Mouse (Mus musculus): ENCODE results near the gene Ankzf1. TPM values are rescaled to one million over a fixed set of nuclear protein-coding genes. Genes with fewer than 3 reads are reported as not detected.

Gene Ankzf1
- polyA plus RNA-seq, 1 experiment, result 47.4 TPM

DNA sequence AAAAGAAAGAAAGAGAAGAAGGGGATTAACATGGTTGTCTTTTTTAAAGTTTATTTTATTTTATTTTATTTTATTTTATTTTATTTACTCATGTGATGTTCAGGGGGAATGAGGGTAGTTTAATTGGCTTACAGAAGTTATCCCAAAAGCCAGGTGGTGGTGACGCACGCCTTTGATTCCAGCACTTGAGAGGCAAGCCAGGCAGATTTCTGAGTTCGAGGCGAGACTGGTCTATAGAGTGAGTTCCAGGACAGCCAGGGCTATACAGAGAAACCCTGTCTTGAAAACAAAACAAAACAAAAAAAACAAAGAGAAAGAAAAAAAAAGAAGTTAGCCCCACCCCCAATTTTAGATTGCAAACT is 31.7 kb upstream of the Ankzf1 start:
- no peak for TF ChIP-seq CTCF (IDR thresholded peaks at IDR 0.05; ENCODE audit: extremely low read depth, insufficient read depth, low read length)
- no peak for TF ChIP-seq POLR2A (IDR thresholded peaks at IDR 0.05; ENCODE audit: extremely low read depth, insufficient read depth, low read length)
- Histone ChIP-seq H3K27ac (ENCODE audit: insufficient read depth, low read length) (no peak overlapping the region), H3K4me1 (ENCODE audit: control insufficient read depth, insufficient read depth, low read length) (no peaks in the 10 kb centered on the region), H3K4me3 (ENCODE audit: insufficient read depth, low read length) (no peak overlapping the region)

DNA sequence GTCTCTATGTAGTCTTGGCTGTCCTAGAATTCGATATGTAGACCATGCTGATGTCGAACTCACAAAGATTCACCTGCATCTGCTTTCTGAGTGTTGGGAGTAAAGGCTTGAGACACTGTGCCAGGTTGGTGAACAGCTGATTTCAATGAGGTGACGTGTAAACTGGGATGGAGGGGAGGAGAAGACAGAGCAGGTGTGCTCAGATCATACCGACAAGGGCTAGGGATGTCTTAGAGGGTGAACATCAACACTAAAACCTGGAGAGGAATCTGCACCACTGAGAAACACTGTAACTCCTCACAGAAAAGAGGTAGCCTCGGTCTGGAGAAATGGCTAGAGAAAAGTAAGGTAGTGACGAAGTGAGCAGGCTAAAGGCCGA is 23.9 kb upstream of the Ankzf1 start:
- TF ChIP-seq CTCF (IDR thresholded peaks at IDR 0.05; ENCODE audit: extremely low read depth, insufficient read depth, low read length), result no peak
- no peak for TF ChIP-seq POLR2A (IDR thresholded peaks at IDR 0.05; ENCODE audit: extremely low read depth, insufficient read depth, low read length)
- H3K4me1 ChIP-seq (ENCODE audit: control insufficient read depth, insufficient read depth, low read length), result peaks cover 5% of the 10 kb centered on the region
- no peak overlapping the region for H3K27ac ChIP-seq (ENCODE audit: insufficient read depth, low read length)
- peak overlapping the region; percentile 46 for H3K4me3 ChIP-seq (ENCODE audit: insufficient read depth, low read length)

DNA sequence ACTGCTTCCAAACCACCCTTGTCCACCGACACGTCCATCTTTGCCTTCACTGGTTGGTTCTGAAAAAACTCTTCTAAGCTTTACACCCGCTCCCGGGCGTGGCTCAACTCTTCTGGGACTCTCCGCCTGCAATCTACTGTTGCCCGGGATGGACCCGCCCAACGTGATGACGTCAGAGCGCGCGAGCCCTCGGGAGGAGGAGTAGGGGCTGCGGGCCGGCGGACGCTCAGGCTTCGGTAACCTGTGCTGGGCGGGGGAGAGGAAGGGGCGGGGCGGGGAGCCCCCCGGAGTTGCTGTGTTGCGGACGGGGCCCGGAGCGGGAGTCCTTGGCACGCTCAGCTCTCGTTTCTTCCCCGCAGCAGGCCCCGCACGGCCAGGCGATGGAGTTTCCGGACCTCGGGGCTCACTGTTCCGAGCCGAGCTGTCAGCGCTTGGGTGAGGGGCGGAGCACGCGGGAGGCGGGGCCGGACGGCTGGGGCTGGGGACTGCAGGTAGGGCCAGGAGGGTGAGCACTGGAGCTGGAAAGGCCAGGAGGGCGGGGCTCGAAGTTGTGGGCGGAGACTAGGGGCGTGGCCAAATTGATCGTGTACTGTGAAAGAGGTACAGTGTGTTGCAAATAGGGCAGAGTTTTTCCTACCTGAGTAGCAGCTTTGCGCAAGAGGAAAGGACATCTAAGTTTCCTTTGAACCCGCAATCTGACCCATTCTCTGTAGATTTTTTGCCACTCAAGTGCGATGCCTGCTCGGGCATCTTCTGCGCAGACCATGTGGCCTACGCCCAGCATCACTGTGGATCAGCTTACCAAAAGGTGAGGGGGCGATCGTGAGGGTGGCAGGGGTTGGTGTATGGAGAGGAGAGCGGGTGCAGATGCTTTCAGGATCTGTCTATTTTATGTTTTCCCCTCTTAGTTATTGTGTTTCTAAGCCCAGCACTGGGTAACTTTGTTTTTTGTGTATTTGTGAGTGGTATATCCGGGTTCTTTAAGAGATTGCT is 23.2 kb upstream of the Ankzf1 start, which contains the start of gene Zfand2b:
Gene Zfand2b, plus strand, starts transcription at position 175 of the 993 bp plus-strand sequence.
- peaks cover 5% of the 10 kb centered on the region for H3K4me1 ChIP-seq (ENCODE audit: control insufficient read depth, insufficient read depth, low read length)
- TF ChIP-seq CTCF (IDR thresholded peaks at IDR 0.05; ENCODE audit: extremely low read depth, insufficient read depth, low read length) (no peak), POLR2A (IDR thresholded peaks at IDR 0.05; ENCODE audit: extremely low read depth, insufficient read depth, low read length) (peak; percentile 76)
- no peak within 1 kb of the TSS for H3K27ac ChIP-seq (ENCODE audit: insufficient read depth, low read length)
- H3K4me3 ChIP-seq (ENCODE audit: insufficient read depth, low read length), result peak within 1 kb of the TSS; percentile 46

DNA sequence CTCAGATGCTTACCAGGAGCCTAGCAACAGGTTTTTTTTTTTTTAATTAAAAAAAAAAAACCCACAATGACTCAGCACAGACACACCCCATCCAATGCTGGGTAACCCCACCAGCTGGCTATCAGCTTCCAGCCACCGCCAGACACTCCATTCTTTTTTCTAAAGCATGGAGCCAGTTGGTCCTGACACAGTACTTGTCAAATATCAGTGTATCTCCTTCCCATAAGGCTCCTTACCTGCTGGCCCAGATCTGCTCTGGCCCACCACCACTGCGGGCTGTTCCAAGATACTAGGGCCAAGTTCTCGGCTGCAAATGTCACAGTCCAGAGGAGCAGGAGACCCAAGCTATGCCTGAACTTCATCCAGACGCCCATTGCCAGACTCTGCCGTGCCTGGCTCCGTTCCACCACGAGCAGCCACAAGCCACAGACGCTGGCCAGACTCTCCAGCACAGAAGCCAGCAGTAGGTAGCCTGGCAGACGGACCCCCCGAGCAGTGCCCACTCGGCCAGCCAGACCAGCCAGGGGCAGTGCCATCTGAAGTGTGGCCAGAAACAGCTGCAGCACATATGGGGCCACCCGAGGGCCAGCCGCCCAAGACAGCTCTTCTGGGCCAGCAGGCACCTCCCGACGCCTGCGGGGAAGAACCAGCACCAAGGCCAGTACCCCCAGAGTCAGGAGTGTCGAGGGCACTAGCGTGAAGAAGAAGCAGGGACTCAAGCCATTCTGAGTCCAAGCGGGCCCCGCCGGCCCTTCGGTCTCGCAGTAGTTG is 12.4 kb upstream of the Ankzf1 start:
- TF ChIP-seq CTCF (IDR thresholded peaks at IDR 0.05; ENCODE audit: extremely low read depth, insufficient read depth, low read length) (no peak), POLR2A (IDR thresholded peaks at IDR 0.05; ENCODE audit: extremely low read depth, insufficient read depth, low read length) (no peak)
- Histone ChIP-seq H3K27ac (ENCODE audit: insufficient read depth, low read length) (0 out of 2 replicates have a peak overlapping the region, but pooled peaks have one; percentile 8), H3K4me3 (ENCODE audit: insufficient read depth, low read length) (peak overlapping the region; percentile 73), H3K4me1 (ENCODE audit: control insufficient read depth, insufficient read depth, low read length) (no peaks in the 10 kb centered on the region)

DNA sequence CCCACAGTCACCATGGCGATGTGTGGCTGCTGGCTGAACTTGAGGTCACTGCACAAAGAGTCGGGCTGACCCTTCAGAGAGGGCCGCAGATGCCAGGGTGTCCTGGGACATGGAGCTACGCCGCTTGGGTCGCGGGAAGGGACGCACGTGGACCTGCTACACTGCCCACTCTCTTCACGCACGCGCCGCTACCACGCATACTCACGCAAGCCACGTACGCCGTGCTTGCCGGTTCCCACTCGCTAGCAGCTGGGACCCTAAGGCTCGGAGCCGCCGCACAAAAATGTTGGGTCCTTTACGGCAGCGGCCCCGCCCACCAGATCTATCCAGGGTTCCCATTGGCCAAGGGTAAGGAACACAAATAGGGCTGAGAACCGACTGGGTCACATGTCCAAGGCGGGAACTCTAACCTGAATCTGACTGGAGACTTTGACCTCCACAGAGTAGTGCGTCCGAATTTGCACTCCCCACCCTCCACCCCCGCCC is 11.8 kb upstream of the Ankzf1 start, which contains the start of gene Abcb6:
Gene Abcb6, minus strand, starts transcription at position 288 of the 486 bp plus-strand sequence.
- Histone ChIP-seq H3K4me3 (ENCODE audit: insufficient read depth, low read length) (peak within 1 kb of the TSS; percentile 73), H3K4me1 (ENCODE audit: control insufficient read depth, insufficient read depth, low read length) (no peaks in the 10 kb centered on the region), H3K27ac (ENCODE audit: insufficient read depth, low read length) (0 out of 2 replicates have a peak within 1 kb of the TSS, but pooled peaks have one; percentile 8)
- TF ChIP-seq CTCF (IDR thresholded peaks at IDR 0.05; ENCODE audit: extremely low read depth, insufficient read depth, low read length) (no peak), POLR2A (IDR thresholded peaks at IDR 0.05; ENCODE audit: extremely low read depth, insufficient read depth, low read length) (peak; percentile 75)

DNA sequence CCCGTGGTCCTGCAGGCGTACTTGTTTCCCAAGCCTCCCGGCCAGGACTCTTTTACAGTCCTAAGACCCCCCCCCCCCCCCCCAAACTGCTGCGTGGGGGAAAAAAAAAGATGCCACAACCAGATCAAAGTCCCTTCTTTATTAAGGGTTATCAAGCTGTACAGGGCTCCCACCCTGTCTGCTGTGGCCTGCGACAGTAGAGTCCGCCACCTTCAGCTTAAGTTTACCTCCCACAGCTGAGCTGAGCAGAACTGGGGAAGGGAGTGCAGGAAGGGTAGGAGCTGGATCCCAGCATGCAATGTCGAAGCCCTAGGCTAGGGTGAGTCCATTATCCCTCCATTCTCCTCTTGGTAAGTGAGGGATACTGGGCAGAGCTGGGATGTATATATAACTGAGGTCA is 11.2 kb upstream of the Ankzf1 start:
- Histone ChIP-seq H3K27ac (ENCODE audit: insufficient read depth, low read length) (no peak overlapping the region), H3K4me3 (ENCODE audit: insufficient read depth, low read length) (no peak overlapping the region), H3K4me1 (ENCODE audit: control insufficient read depth, insufficient read depth, low read length) (no peaks in the 10 kb centered on the region)
- no peak for TF ChIP-seq POLR2A (IDR thresholded peaks at IDR 0.05; ENCODE audit: extremely low read depth, insufficient read depth, low read length)
- TF ChIP-seq CTCF (IDR thresholded peaks at IDR 0.05; ENCODE audit: extremely low read depth, insufficient read depth, low read length), result no peak

DNA sequence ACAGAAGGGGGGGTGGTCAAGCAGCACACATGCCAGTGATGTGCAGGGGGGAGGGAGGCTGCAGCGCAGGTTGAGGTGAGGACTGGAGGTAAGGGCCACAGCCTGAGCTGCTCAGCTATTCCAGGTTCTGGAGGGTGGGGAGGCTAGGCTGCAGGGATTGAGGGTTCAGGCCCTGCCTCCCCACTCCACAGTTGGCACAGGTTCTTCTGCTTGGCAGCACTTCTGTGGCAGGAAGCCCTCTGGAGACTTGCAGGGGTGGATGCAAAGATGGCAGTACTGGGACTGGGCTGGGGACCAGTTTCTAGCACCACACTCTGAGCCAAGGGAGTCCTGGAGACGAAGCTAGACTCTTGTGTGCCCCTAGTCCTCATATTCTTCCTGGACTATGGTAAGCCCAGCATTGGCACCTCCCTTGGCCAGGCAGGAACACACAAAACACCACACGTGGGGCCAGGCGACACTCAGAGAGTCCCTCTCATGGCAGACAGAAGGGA is 10.5 kb upstream of the Ankzf1 start:
- H3K4me1 ChIP-seq (ENCODE audit: control insufficient read depth, insufficient read depth, low read length), result no peaks in the 10 kb centered on the region
- H3K4me3 ChIP-seq (ENCODE audit: insufficient read depth, low read length), result no peak overlapping the region
- H3K27ac ChIP-seq (ENCODE audit: insufficient read depth, low read length), result no peak overlapping the region
- no peak for TF ChIP-seq CTCF (IDR thresholded peaks at IDR 0.05; ENCODE audit: extremely low read depth, insufficient read depth, low read length)
- TF ChIP-seq POLR2A (IDR thresholded peaks at IDR 0.05; ENCODE audit: extremely low read depth, insufficient read depth, low read length), result no peak

DNA sequence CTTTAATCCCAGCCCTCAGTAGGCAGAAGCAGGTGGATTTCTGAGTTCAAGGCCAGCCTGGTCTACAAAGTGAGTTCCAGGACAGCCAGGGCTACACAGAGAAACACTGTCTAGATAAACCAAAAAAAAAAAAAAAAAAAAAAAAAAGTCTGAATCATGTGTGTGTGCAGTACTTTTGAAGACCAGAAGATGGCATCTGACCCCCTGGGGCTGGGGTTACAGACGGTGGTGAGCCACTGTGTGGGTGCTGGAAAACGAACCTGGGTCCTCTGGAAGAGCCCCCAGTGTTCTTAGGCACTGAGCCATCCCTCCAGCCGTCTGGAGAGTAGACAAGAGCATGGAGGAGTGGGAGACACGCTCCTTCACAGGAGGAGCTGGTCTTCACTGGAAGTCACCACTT is 9.8 kb upstream of the Ankzf1 start:
- Histone ChIP-seq H3K4me3 (ENCODE audit: insufficient read depth, low read length) (no peak overlapping the region), H3K4me1 (ENCODE audit: control insufficient read depth, insufficient read depth, low read length) (no peaks in the 10 kb centered on the region), H3K27ac (ENCODE audit: insufficient read depth, low read length) (no peak overlapping the region)
- TF ChIP-seq POLR2A (IDR thresholded peaks at IDR 0.05; ENCODE audit: extremely low read depth, insufficient read depth, low read length), result no peak

DNA sequence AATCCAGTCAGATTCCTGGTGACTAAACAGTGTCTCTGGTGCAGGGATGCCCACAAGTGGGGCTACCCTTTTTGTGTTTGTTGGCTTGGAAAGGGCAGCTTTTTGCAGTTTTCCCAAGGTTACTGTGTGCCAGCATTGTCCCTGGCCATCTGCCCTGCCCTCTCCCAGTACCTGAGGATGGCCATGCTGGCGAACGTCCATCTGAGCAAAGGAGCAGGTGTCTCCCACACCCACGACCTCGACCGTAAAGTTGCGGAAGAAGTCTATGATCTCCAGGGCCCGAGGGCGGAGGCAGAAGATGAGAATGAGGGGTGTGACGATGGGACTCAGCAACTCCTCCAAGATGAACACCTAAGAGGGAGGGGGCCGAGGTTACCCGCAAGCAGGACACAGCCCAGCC is 6.5 kb upstream of the Ankzf1 start:
- Histone ChIP-seq H3K4me1 (ENCODE audit: control insufficient read depth, insufficient read depth, low read length) (no peaks in the 10 kb centered on the region), H3K27ac (ENCODE audit: insufficient read depth, low read length) (no peak overlapping the region), H3K4me3 (ENCODE audit: insufficient read depth, low read length) (no peak overlapping the region)
- TF ChIP-seq CTCF (IDR thresholded peaks at IDR 0.05; ENCODE audit: extremely low read depth, insufficient read depth, low read length) (no peak), POLR2A (IDR thresholded peaks at IDR 0.05; ENCODE audit: extremely low read depth, insufficient read depth, low read length) (no peak)
